Mouse (Mus musculus) neural tube, embryonic 11.5 days (tissue): ENCODE measurements around the gene Nmt1. TPM values are rescaled to one million over a fixed set of nuclear protein-coding genes. Genes with fewer than 3 reads are reported as not detected.

Source experiments
- ATAC-seq: fragments of 200-750 bp; cut with Nextera tagmentation; 2 replicates; pipeline ENCODE4 v1.8.0; 2017; ENCODE audit warnings: moderate number of reproducible peaks, mild to moderate bottlenecking, moderate TSS enrichment, moderate library complexity; ENCODE audit not compliant: insufficient read depth, low FRiP score, low TSS enrichment
- DNase-seq: peaks from one replicate; pipeline ENCODE4 v3.0.0-alpha.2; 2015; ENCODE audit warnings: low spot score
- H3K27ac ChIP-seq: fragments of 300-500 bp; sonication (generic); 2 replicates; pipeline ENCODE4 v1.5.1; 2014; ENCODE audit warnings: low read depth, mild to moderate bottlenecking, low read length
- H3K27me3 ChIP-seq: fragments of 300-500 bp; sonication (generic); 2 replicates; pipeline ENCODE4 v1.6.1; 2014; ENCODE audit warnings: mild to moderate bottlenecking, low read length, mixed read lengths; ENCODE audit not compliant: control insufficient read depth, insufficient read depth
- H3K36me3 ChIP-seq: fragments of 300-500 bp; sonication (generic); 2 replicates; pipeline ENCODE4 v1.6.1; 2014; ENCODE audit warnings: mild to moderate bottlenecking, low read length, moderate library complexity, mixed read lengths; ENCODE audit not compliant: control insufficient read depth, insufficient read depth
- H3K4me1 ChIP-seq: fragments of 300-500 bp; sonication (generic); 2 replicates; pipeline ENCODE4 v1.6.1; 2014; ENCODE audit warnings: low read length, mixed read lengths; ENCODE audit not compliant: control insufficient read depth, insufficient read depth
- H3K4me2 ChIP-seq: fragments of 300-500 bp; sonication (generic); 2 replicates; pipeline ENCODE4 v1.6.1; 2014; ENCODE audit warnings: low read depth, mild to moderate bottlenecking, moderate library complexity
- H3K4me3 ChIP-seq: fragments of 300-500 bp; sonication (generic); 2 replicates; pipeline ENCODE4 v1.5.1; 2014; ENCODE audit warnings: low read depth, low read length
- H3K9ac ChIP-seq: fragments of 300-500 bp; sonication (generic); 2 replicates; pipeline ENCODE4 v1.6.1; 2014; ENCODE audit warnings: mild to moderate bottlenecking, low read length
- H3K9me3 ChIP-seq: fragments of 300-500 bp; sonication (generic); 2 replicates; pipeline ENCODE4 v1.6.1; 2016; ENCODE audit warnings: low read length; ENCODE audit not compliant: control insufficient read depth
- WGBS: fragments of 180-500 bp; shearing (Covaris S2); extraction: QIAGEN DNeasy Blood & Tissue Kit; methylation state at CpG from one replicate; pipeline ENCODE4 v1.1.7; 2014; 5-methylcytosine and 5-hydroxymethylcytosine counted together
- polyA plus RNA-seq: library from polyadenylated mRNA; unstranded; fragments of >200 nt; fragmentation: Nextera tagmentation; extraction: Ambion mirVana; gene quantifications from 2 replicates; pipeline ENCODE4 v1.2.1, GENCODE M21; 2014

Nmt1 gene
- polyA plus RNA-seq, 1 experiment from 2014 or later: 51.5 TPM

GRCm38 (mm10) chr11:103106386-103106785 lies 78.4 kb downstream of the Nmt1 start:
- Histone ChIP-seq H3K36me3 (no peaks in the 10 kb centered on the region), H3K9me3 (no peaks in the 10 kb centered on the region), H3K4me3 (no peak overlapping the region), H3K27me3 (peaks cover 16% of the 10 kb centered on the region), H3K27ac (no peak overlapping the region), H3K9ac (no peak overlapping the region), H3K4me1 (peaks cover 8% of the 10 kb centered on the region; the same call in 1 of the 2 replicates), H3K4me2 (no peak overlapping the region)
- DNase-seq (no peak), ATAC-seq (no peak)
- 71% methylated on average over 4 of the region's 4 CpGs for WGBS

- Histone ChIP-seq H3K9ac (no peak overlapping the region), H3K4me2 (peak overlapping the region; percentile 49), H3K36me3 (no peaks in the 10 kb centered on the region), H3K27ac (no peak overlapping the region), H3K4me3 (no peak overlapping the region), H3K4me1 (peaks cover 3% of the 10 kb centered on the region; the same call in 1 of the 2 replicates), H3K9me3 (no peaks in the 10 kb centered on the region), H3K27me3 (peaks cover 26% of the 10 kb centered on the region)
- DNase-seq (no peak), ATAC-seq (no peak)
- 14% methylated on average over 10 of the region's 10 CpGs for WGBS
These were observed 83.3 kb downstream of the Nmt1 start for GRCm38 (mm10) chr11:103111301-103111700.

GRCm38 (mm10) chr11:103111881-103112551 lies 84.0 kb downstream of the Nmt1 start:
- Histone ChIP-seq H3K4me3 (peak overlapping the region; percentile 24), H3K27ac (no peak overlapping the region), H3K36me3 (no peaks in the 10 kb centered on the region), H3K27me3 (peaks cover 26% of the 10 kb centered on the region), H3K4me2 (peak overlapping the region; percentile 49), H3K9me3 (no peaks in the 10 kb centered on the region), H3K4me1 (peaks cover 3% of the 10 kb centered on the region; the same call in 1 of the 2 replicates), H3K9ac (peak overlapping the region; percentile 32)
- DNase-seq: peak; percentile 47
- ATAC-seq: no peak
- WGBS: under 1% methylated on average over 28 of the region's 28 CpGs

GRCm38 (mm10) chr11:103112552-103112912 lies 84.5 kb downstream of the Nmt1 start:
- no peak for ATAC-seq
- peak overlapping the region; percentile 49 for H3K4me2 ChIP-seq
- H3K9me3 ChIP-seq: no peaks in the 10 kb centered on the region
- peak overlapping the region; percentile 32 for H3K9ac ChIP-seq
- H3K4me3 ChIP-seq: peak overlapping the region; percentile 24
- H3K27ac ChIP-seq: no peak overlapping the region
- DNase-seq: peak; percentile 12
- WGBS: 7% methylated on average over 9 of the region's 9 CpGs
- H3K36me3 ChIP-seq: no peaks in the 10 kb centered on the region
- H3K27me3 ChIP-seq: peaks cover 26% of the 10 kb centered on the region
- H3K4me1 ChIP-seq: peaks cover 3% of the 10 kb centered on the region; the same call in 1 of the 2 replicates

DNA sequence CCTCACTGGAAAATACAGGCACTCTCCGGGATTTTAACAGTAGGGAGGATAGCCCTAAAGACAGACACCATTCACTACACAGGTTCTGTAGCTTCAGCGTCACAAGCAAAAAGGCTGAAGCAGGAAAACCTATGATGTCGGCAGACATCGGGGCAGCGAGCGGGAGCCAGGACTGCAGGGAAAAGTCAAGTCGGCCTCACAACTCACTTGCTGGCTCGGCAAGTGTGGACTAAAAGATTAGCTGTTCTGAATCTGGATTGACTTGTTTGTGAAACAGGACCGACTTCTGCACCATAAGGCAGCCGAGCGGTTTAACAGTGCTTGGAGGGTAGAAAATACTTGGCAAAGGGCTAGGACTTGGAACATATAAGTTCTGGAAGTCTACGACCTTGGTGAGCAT lies 85.0 kb downstream of the Nmt1 start:
- Histone ChIP-seq H3K9ac (no peak overlapping the region), H3K27me3 (peaks cover 26% of the 10 kb centered on the region), H3K4me3 (no peak overlapping the region), H3K36me3 (no peaks in the 10 kb centered on the region), H3K9me3 (no peaks in the 10 kb centered on the region), H3K4me1 (peaks cover 7% of the 10 kb centered on the region; the same call in 1 of the 2 replicates), H3K4me2 (no peak overlapping the region), H3K27ac (no peak overlapping the region)
- DNase-seq: no peak
- 36% methylated on average over 12 of the region's 12 CpGs for WGBS
- no peak for ATAC-seq

DNA sequence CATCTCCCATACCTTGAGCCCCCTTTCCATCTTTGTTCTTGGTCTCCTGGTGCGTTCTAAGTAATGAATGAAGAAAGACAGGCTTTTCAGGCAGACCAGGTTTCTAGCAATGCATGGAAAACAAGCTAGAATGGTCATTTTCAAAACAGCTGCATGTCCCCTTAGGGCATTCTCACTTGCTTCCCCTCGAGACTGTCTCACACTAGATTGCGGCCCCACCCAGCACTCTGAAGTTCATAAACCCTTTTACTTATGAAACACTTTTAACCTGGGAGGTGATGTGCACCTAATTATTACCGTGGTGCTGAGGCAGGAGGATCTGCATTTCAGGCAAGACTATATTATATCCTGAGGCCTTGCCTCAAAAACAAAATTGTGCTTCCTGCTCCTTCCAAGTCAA lies 85.8 kb downstream of the Nmt1 start:
- peaks cover 12% of the 10 kb centered on the region for H3K4me1 ChIP-seq
- H3K4me3 ChIP-seq: no peak overlapping the region
- no peaks in the 10 kb centered on the region for H3K36me3 ChIP-seq
- H3K27ac ChIP-seq: no peak overlapping the region
- no peaks in the 10 kb centered on the region for H3K9me3 ChIP-seq
- DNase-seq: no peak
- 78% methylated on average over 4 of the region's 4 CpGs for WGBS
- H3K9ac ChIP-seq: no peak overlapping the region
- ATAC-seq: no peak
- peaks cover 26% of the 10 kb centered on the region for H3K27me3 ChIP-seq
- no peak overlapping the region for H3K4me2 ChIP-seq

DNA sequence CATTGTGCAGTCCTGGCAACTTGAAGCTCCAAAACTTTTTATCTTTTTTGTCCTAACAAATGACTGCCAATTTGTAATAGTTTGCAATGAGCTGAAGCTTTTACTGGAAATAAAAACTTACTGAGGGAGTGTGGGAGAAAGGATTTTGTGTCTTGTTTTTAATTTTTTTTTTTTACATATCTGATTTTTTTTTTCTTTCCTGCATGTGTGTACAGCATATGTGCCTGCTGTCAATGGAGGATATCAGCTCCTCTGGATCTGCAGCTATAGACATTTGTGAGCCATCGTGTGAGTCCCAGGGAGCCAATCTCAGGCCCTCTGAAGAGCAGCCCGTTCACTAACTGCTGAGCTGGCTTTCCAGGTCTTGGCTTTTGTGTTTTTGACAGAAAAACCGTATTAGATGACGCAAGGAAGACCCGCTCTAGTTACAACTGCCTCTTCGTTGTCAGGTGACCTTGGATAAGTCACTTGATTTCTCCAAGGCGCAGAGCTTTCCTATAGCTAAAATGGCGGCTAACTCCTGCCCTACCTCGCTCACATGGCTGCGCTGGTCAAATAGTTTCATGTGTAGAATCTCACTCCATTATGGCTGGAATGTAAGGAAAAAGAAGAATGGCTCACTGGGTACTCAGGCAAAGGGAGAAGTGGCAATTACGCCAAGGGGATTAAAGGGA lies 86.4 kb downstream of the Nmt1 start:
- H3K4me1 ChIP-seq: peaks cover 12% of the 10 kb centered on the region
- no peaks in the 10 kb centered on the region for H3K9me3 ChIP-seq
- peak overlapping the region; percentile 48 for H3K4me2 ChIP-seq
- no peaks in the 10 kb centered on the region for H3K36me3 ChIP-seq
- peaks cover 26% of the 10 kb centered on the region for H3K27me3 ChIP-seq
- WGBS: 85% methylated on average over 11 of the region's 11 CpGs
- ATAC-seq: no peak
- H3K4me3 ChIP-seq: peak overlapping the region; percentile 42
- DNase-seq: no peak
- no peak overlapping the region for H3K27ac ChIP-seq
- H3K9ac ChIP-seq: peak overlapping the region; percentile 56; the same call in 1 of the 2 replicates

DNA sequence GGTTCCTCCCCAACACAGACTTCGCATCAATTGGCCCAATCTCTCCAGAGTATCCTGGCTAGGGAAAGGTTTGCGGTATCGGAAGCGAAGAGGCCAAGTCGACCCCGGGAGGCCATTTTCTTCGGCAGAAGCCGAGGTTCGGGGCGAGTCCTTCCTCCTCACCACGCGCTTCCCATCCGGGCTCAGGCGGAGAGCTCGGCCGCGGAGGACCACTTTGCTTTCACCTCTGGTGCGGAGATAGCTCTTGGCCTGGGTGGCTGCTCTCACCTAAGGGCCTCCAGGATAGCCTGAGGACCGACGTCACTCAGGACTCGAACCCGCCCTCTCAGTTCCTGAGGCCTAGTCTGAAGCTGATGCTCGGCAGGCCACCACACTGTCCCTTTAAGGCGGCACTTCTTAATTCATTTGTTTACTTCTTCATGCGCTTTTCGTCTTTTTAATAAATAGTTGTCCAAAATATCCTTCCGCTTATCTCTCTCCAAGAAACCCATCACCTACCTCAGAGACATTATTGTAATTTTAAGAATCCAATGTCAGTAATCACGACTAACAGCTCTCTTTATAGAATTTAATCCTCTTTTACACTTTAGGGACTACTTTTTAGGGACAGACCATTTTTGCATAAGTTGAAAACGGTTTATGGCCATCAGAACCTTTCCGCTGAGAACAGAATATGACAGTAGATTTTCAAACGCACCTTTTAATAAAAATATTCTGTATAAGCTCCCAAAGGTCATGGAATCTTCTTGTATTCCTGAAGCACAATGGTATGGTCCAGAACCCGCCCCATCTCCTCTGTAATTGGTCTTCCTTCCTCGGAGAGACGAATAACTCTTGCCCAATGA lies 87.4 kb downstream of the Nmt1 start:
- ATAC-seq (peak; percentile 64), DNase-seq (peak; percentile 84)
- whole genome bisulfite sequencing: 1% methylated on average over 34 of the region's 34 CpGs
- H3K4me3 ChIP-seq: peak overlapping the region; percentile 42
- no peak overlapping the region for H3K27ac ChIP-seq
- H3K36me3 ChIP-seq: no peaks in the 10 kb centered on the region
- peak overlapping the region; percentile 48 for H3K4me2 ChIP-seq
- H3K4me1 ChIP-seq: peaks cover 12% of the 10 kb centered on the region
- H3K27me3 ChIP-seq: peaks cover 26% of the 10 kb centered on the region
- H3K9me3 ChIP-seq: no peaks in the 10 kb centered on the region
- peak overlapping the region; percentile 56 for H3K9ac ChIP-seq
